Mouse (Mus musculus) liver, postnatal 0 days (tissue): Measurements from ENCODE around the gene Pif1. TPM values are rescaled to one million over a fixed set of nuclear protein-coding genes. Genes with fewer than 3 reads are reported as not detected.
A peak's percentile ranks its signal among the peaks of the same experiment; 100 is the strongest.

Source experiments
- ATAC-seq: fragments of 200-750 bp; cut with Nextera tagmentation; 2 replicates; pipeline ENCODE4 v1.8.0; 2017; ENCODE audit warnings: mild to moderate bottlenecking, moderate library complexity
- DNase-seq: peaks from one replicate; pipeline ENCODE4 v3.0.0-alpha.2; 2016
- H3K27ac ChIP-seq: fragments of 300-500 bp; sonication (generic); 2 replicates; pipeline ENCODE4 v1.5.1; 2014; ENCODE audit warnings: antibody characterized with exemption, moderate library complexity, mild to moderate bottlenecking, low read depth
- H3K27me3 ChIP-seq: fragments of 300-500 bp; sonication (generic); 2 replicates; pipeline ENCODE4 v1.6.1; 2014; ENCODE audit warnings: low read length, control low read depth, mixed read lengths; ENCODE audit not compliant: insufficient read depth
- H3K36me3 ChIP-seq: fragments of 300-500 bp; sonication (generic); replicated peaks from 2 replicates; pipeline ENCODE4 v1.6.1; 2014; ENCODE audit warnings: mild to moderate bottlenecking, control low read depth, low read length, moderate library complexity, mixed read lengths; ENCODE audit not compliant: insufficient read depth
- H3K4me1 ChIP-seq: fragments of 300-500 bp; sonication (generic); 2 replicates; pipeline ENCODE4 v1.6.1; 2014; ENCODE audit warnings: antibody characterized with exemption, mild to moderate bottlenecking, control low read depth; ENCODE audit not compliant: insufficient read depth
- H3K4me2 ChIP-seq: fragments of 300-500 bp; sonication (generic); 2 replicates; pipeline ENCODE4 v1.6.1; 2014; ENCODE audit warnings: low read depth, mild to moderate bottlenecking, low read length, moderate library complexity, mixed read lengths
- H3K4me3 ChIP-seq: fragments of 300-500 bp; sonication (generic); 2 replicates; pipeline ENCODE4 v1.5.1; 2014; ENCODE audit warnings: low read depth, low read length
- H3K9ac ChIP-seq: fragments of 300-500 bp; sonication (generic); replicated peaks from 2 replicates; pipeline ENCODE4 v1.6.1; 2014; ENCODE audit warnings: mild to moderate bottlenecking, moderate library complexity
- H3K9me3 ChIP-seq: fragments of 300-500 bp; sonication (generic); 2 replicates; pipeline ENCODE4 v1.6.1; 2016; ENCODE audit warnings: mild to moderate bottlenecking, control low read depth, low read length, mixed read lengths
- CTCF ChIP-seq: sonication (generic); IDR thresholded peaks from 2 replicates; pipeline ENCODE4 v1.5.1; 2016; ENCODE audit warnings: antibody characterized with exemption, low read depth
- EP300 ChIP-seq: IDR thresholded peaks from 2 replicates; pipeline ENCODE4 v1.6.1; 2016; ENCODE audit warnings: antibody characterized with exemption, low read depth, mild to moderate bottlenecking
- WGBS: fragments of 180-500 bp; shearing (Covaris S2); extraction: QIAGEN DNeasy Blood & Tissue Kit; methylation state at CpG from one replicate; pipeline ENCODE4 v1.1.7; 2014; ENCODE audit not compliant: insufficient replicate concordance; 5-methylcytosine and 5-hydroxymethylcytosine counted together
- polyA plus RNA-seq: library from polyadenylated mRNA; unstranded; fragments of >200 nt; fragmentation: Nextera tagmentation; extraction: Ambion mirVana; gene quantifications from 2 replicates; pipeline ENCODE4 v1.2.1, GENCODE M21; 2015

Gene Pif1
- polyA plus RNA-seq: 3.2 and 3.5 TPM in 2 replicates

- peak within 1 kb of the TSS; percentile 66 for H3K27ac ChIP-seq
- peak within 1 kb of the TSS; percentile 74 for H3K9ac ChIP-seq
- 10% methylated on average over 28 of the region's 28 CpGs for WGBS
- peaks cover 13% of the 10 kb centered on the region for H3K36me3 ChIP-seq
- H3K4me3 ChIP-seq: peak within 1 kb of the TSS; percentile 85
- no peaks in the 10 kb centered on the region for H3K27me3 ChIP-seq
- peaks cover 24% of the 10 kb centered on the region for H3K4me1 ChIP-seq
- DNase-seq (peak; percentile 91), ATAC-seq (peak; percentile 85)
- H3K4me2 ChIP-seq: peak within 1 kb of the TSS; percentile 94
- peak; percentile 28 for TF ChIP-seq EP300
- no peak for TF ChIP-seq CTCF
- H3K9me3 ChIP-seq: no peaks in the 10 kb centered on the region
These were observed at the start of gene Pif1 for GRCm38 (mm10) chr9:65586406-65587269. Gene Pif1, plus strand, starts transcription at chr9:65587160.

- Histone ChIP-seq H3K4me3 (no peak overlapping the region), H3K4me2 (no peak overlapping the region), H3K9me3 (no peaks in the 10 kb centered on the region), H3K27ac (no peak overlapping the region), H3K9ac (no peak overlapping the region), H3K36me3 (no peaks in the 10 kb centered on the region), H3K27me3 (no peaks in the 10 kb centered on the region), H3K4me1 (peaks cover 56% of the 10 kb centered on the region)
- TF ChIP-seq EP300: no peak
- TF ChIP-seq CTCF: no peak
- DNase-seq: no peak
- no peak for ATAC-seq
- WGBS: 78% methylated on average over 8 of the region's 8 CpGs
These were observed 48.9 kb upstream of the Pif1 start for GRCm38 (mm10) chr9:65537901-65538630.

GRCm38 (mm10) chr9:65539697-65540096 lies 47.3 kb upstream of the Pif1 start:
- Histone ChIP-seq H3K27ac (no peak overlapping the region), H3K9me3 (no peaks in the 10 kb centered on the region), H3K4me2 (no peak overlapping the region), H3K9ac (no peak overlapping the region), H3K4me1 (peaks cover 54% of the 10 kb centered on the region), H3K36me3 (no peaks in the 10 kb centered on the region), H3K4me3 (no peak overlapping the region), H3K27me3 (no peaks in the 10 kb centered on the region)
- ATAC-seq (no peak), DNase-seq (no peak)
- no peak for TF ChIP-seq CTCF
- TF ChIP-seq EP300: no peak
- 68% methylated on average over 9 of the region's 9 CpGs for WGBS

GRCm38 (mm10) chr9:65541126-65542068 lies 45.6 kb upstream of the Pif1 start:
- Histone ChIP-seq H3K4me3 (no peak overlapping the region), H3K36me3 (no peaks in the 10 kb centered on the region), H3K27me3 (no peaks in the 10 kb centered on the region), H3K4me1 (peaks cover 61% of the 10 kb centered on the region), H3K9me3 (no peaks in the 10 kb centered on the region), H3K9ac (peak overlapping the region; percentile 48; the same call in 1 of the 2 replicates), H3K27ac (peak overlapping the region; percentile 96), H3K4me2 (peak overlapping the region; percentile 52)
- WGBS: 27% methylated on average over 13 of the region's 13 CpGs
- no peak for TF ChIP-seq CTCF
- no peak for TF ChIP-seq EP300
- ATAC-seq (peak; percentile 77), DNase-seq (peak; percentile 82)

GRCm38 (mm10) chr9:65542111-65542524 lies 44.8 kb upstream of the Pif1 start:
- H3K4me2 ChIP-seq: peak overlapping the region; percentile 52

More at GRCm38 (mm10) chr9:65542111-65542524, 44.8 kb upstream of the Pif1 start:
- H3K27me3 ChIP-seq: no peaks in the 10 kb centered on the region
- H3K9ac ChIP-seq: peak overlapping the region; percentile 48; the same call in 1 of the 2 replicates
- H3K4me3 ChIP-seq: no peak overlapping the region
- peak overlapping the region; percentile 96 for H3K27ac ChIP-seq
- H3K4me1 ChIP-seq: peaks cover 63% of the 10 kb centered on the region
- WGBS: 20% methylated on average over 7 of the region's 7 CpGs
- H3K9me3 ChIP-seq: no peaks in the 10 kb centered on the region
- TF ChIP-seq EP300 (peak; percentile 54), CTCF (no peak)
- no peak for DNase-seq
- H3K36me3 ChIP-seq: no peaks in the 10 kb centered on the region
- peak; percentile 41 for ATAC-seq
